Mouse (Mus musculus) MEL (cell line): Measurements from ENCODE around the gene Exosc1. TPM values are rescaled to one million over a fixed set of nuclear protein-coding genes. Genes with fewer than 3 reads are reported as not detected.

Experiments used
- DNase-seq: peaks from one replicate; pipeline ENCODE4 v3.0.0; 2011; ENCODE audit warnings: low read depth, low spot score
- H3K27ac ChIP-seq: 2 replicates; pipeline ENCODE4 v1.5.1; 2012; ENCODE audit warnings: low read depth, mild to moderate bottlenecking, control low read depth, low read length, moderate library complexity; ENCODE audit not compliant: control insufficient read depth
- H3K27me3 ChIP-seq, 2 experiments: fragments of 150-350 bp in 1 of 2; sonication (generic) in 1 of 2; 2 replicates each; pipeline ENCODE4 v1.6.1; 2012; ENCODE audit warnings: low read length in 2 of 2, mild to moderate bottlenecking in 2 of 2, improper control_type of control experiment in 1 of 2, moderate library complexity in 1 of 2; ENCODE audit not compliant: insufficient read depth in 2 of 2, control insufficient read depth in 1 of 2
- H3K36me3 ChIP-seq, 2 experiments: 2 replicates each; pipeline ENCODE4 v1.6.1; 2012 to 2014; ENCODE audit warnings: low read length in 2 of 2, improper control_type of control experiment in 1 of 2, inconsistent platforms in 1 of 2, mild to moderate bottlenecking in 1 of 2; ENCODE audit not compliant: insufficient read depth in 2 of 2, control insufficient read depth in 1 of 2
- H3K4me1 ChIP-seq, 2 experiments: fragments of 150-350 bp in 1 of 2; sonication (generic) in 1 of 2; 2 replicates each; pipeline ENCODE4 v1.6.1; 2012; ENCODE audit warnings: low read length in 2 of 2, improper control_type of control experiment in 1 of 2, mild to moderate bottlenecking in 1 of 2; ENCODE audit not compliant: insufficient read depth in 2 of 2, control insufficient read depth in 1 of 2
- H3K4me3 ChIP-seq, 2 experiments: fragments of 150-350 bp in 1 of 2; sonication (generic) in 1 of 2; 2 replicates each; pipeline ENCODE4 v1.5.1; 2012; ENCODE audit warnings: low read depth in 2 of 2, low read length in 2 of 2, mild to moderate bottlenecking in 2 of 2, moderate library complexity in 2 of 2, control low read depth in 1 of 2, improper control_type of control experiment in 1 of 2; ENCODE audit not compliant: control insufficient read depth in 1 of 2, insufficient read depth in 1 of 2
- H3K79me2 ChIP-seq: 2 replicates; pipeline ENCODE4 v1.6.1; 2012; ENCODE audit warnings: mild to moderate bottlenecking, low read length, moderate library complexity; ENCODE audit not compliant: control insufficient read depth, poor library complexity, insufficient read depth
- H3K9ac ChIP-seq: 2 replicates; pipeline ENCODE4 v1.6.1; 2012; ENCODE audit warnings: low read depth, mild to moderate bottlenecking, control low read depth, low read length, moderate library complexity; ENCODE audit not compliant: control insufficient read depth, poor library complexity, severe bottlenecking
- H3K9me3 ChIP-seq: fragments of 150-350 bp; sonication (generic); replicated peaks from 2 replicates; pipeline ENCODE4 v1.6.1; 2012; ENCODE audit warnings: mild to moderate bottlenecking, low read length, improper control_type of control experiment, moderate library complexity; ENCODE audit not compliant: insufficient read depth
- BHLHE40 ChIP-seq: IDR thresholded peaks from 2 replicates; pipeline ENCODE4 v1.6.1; 2012; ENCODE audit warnings: low read depth, mild to moderate bottlenecking, inconsistent platforms, low read length, improper control_type of control experiment, borderline replicate concordance
- E2F4 ChIP-seq: IDR thresholded peaks from 2 replicates; pipeline ENCODE4 v1.6.1; 2011; ENCODE audit warnings: low read depth, low read length, improper control_type of control experiment, borderline replicate concordance
- ETS1 ChIP-seq: IDR thresholded peaks from 2 replicates; pipeline ENCODE4 v1.6.1; 2012; ENCODE audit warnings: low read depth, mild to moderate bottlenecking, inconsistent platforms, low read length, improper control_type of control experiment, moderate library complexity
- GABPA ChIP-seq: IDR thresholded peaks from 2 replicates; pipeline ENCODE4 v1.6.1; 2012; ENCODE audit warnings: low read depth, mild to moderate bottlenecking, inconsistent platforms, low read length, improper control_type of control experiment, moderate library complexity
- HCFC1 ChIP-seq: IDR thresholded peaks from 2 replicates; pipeline ENCODE4 v1.6.1; 2012; ENCODE audit warnings: low read depth, mild to moderate bottlenecking, inconsistent platforms, low read length, improper control_type of control experiment, moderate library complexity
- MEF2A ChIP-seq: IDR thresholded peaks from 2 replicates; pipeline ENCODE4 v1.6.1; 2014; ENCODE audit warnings: low read depth, mild to moderate bottlenecking, inconsistent platforms, low read length, improper control_type of control experiment; ENCODE audit not compliant: poor library complexity, insufficient replicate concordance, severe bottlenecking; ENCODE audit errors: extremely low read depth
- NELFE ChIP-seq: IDR thresholded peaks from 2 replicates; pipeline ENCODE4 v1.6.1; 2011; ENCODE audit warnings: low read depth, low read length, improper control_type of control experiment
- NRF1 ChIP-seq: IDR thresholded peaks from 2 replicates; pipeline ENCODE4 v1.6.1; 2014; ENCODE audit warnings: low read depth, mild to moderate bottlenecking, inconsistent platforms, low read length, improper control_type of control experiment, moderate library complexity; ENCODE audit not compliant: poor library complexity, insufficient read depth, severe bottlenecking
- POLR2A ChIP-seq, 2 experiments: IDR thresholded peaks; 2 replicates each; pipeline ENCODE4 v1.6.1; 2011 to 2012; ENCODE audit warnings: low read length in 2 of 2, mild to moderate bottlenecking in 2 of 2, control low read depth in 1 of 2, improper control_type of control experiment in 1 of 2, low read depth in 1 of 2, moderate library complexity in 1 of 2; ENCODE audit not compliant: control insufficient read depth in 1 of 2, insufficient read depth in 1 of 2, poor library complexity in 1 of 2
- RAD21 ChIP-seq: IDR thresholded peaks from 2 replicates; pipeline ENCODE4 v1.6.1; 2011; ENCODE audit warnings: mild to moderate bottlenecking, low read depth, low read length, improper control_type of control experiment
- SMC3 ChIP-seq: IDR thresholded peaks from 2 replicates; pipeline ENCODE4 v1.6.1; 2011; ENCODE audit warnings: low read depth, low read length, improper control_type of control experiment
- TAL1 ChIP-seq: IDR thresholded peaks from 2 replicates; pipeline ENCODE4 v1.6.1; 2012; ENCODE audit warnings: mild to moderate bottlenecking, inconsistent platforms, low read length, moderate library complexity, mixed read lengths
- TCF12 ChIP-seq: IDR thresholded peaks from 2 replicates; pipeline ENCODE4 v1.6.1; 2014; ENCODE audit warnings: low read depth, mild to moderate bottlenecking, inconsistent platforms, low read length, improper control_type of control experiment, moderate library complexity
- UBTF ChIP-seq: IDR thresholded peaks from 2 replicates; pipeline ENCODE4 v1.6.1; 2012; ENCODE audit warnings: low read depth, mild to moderate bottlenecking, inconsistent platforms, low read length, improper control_type of control experiment, moderate library complexity, borderline replicate concordance; ENCODE audit not compliant: insufficient read depth
- USF2 ChIP-seq, 2 experiments: IDR thresholded peaks; 2 replicates each; pipeline ENCODE4 v1.6.1; 2011 to 2012; ENCODE audit warnings: improper control_type of control experiment in 2 of 2, low read length in 2 of 2, borderline replicate concordance in 1 of 2, inconsistent platforms in 1 of 2, low read depth in 1 of 2, mild to moderate bottlenecking in 1 of 2; ENCODE audit not compliant: insufficient read depth in 1 of 2
- ZKSCAN1 ChIP-seq: IDR thresholded peaks from 2 replicates; pipeline ENCODE4 v1.6.1; 2012; ENCODE audit warnings: low read depth, mild to moderate bottlenecking, inconsistent platforms, low read length, improper control_type of control experiment, moderate library complexity
- polyA plus RNA-seq, 2 experiments: library from polyadenylated mRNA; stranded (reverse) in 1 of 2; unstranded in 1 of 2; fragments of >175 nt in 1 of 2; fragments of >200 nt in 1 of 2; gene quantifications; 2 replicates each; pipeline versions ENCODE4 v1.2.1 to v1.2.4; 2012; ENCODE audit warnings: low replicate concordance in 2 of 2, low read depth in 1 of 2; ENCODE audit not compliant: insufficient read length in 2 of 2, insufficient read depth in 1 of 2, missing spikeins in 1 of 2
- total RNA-seq: library from RNA; depleted of rRNA; stranded (reverse); fragments of 300-350 nt; gene quantifications from 2 replicates; pipeline ENCODE4 v1.2.3, GENCODE M21; 2012

Exosc1 gene
- total and polyA plus RNA-seq, 3 experiments = 118 to 390 (median 162) TPM

DNA sequence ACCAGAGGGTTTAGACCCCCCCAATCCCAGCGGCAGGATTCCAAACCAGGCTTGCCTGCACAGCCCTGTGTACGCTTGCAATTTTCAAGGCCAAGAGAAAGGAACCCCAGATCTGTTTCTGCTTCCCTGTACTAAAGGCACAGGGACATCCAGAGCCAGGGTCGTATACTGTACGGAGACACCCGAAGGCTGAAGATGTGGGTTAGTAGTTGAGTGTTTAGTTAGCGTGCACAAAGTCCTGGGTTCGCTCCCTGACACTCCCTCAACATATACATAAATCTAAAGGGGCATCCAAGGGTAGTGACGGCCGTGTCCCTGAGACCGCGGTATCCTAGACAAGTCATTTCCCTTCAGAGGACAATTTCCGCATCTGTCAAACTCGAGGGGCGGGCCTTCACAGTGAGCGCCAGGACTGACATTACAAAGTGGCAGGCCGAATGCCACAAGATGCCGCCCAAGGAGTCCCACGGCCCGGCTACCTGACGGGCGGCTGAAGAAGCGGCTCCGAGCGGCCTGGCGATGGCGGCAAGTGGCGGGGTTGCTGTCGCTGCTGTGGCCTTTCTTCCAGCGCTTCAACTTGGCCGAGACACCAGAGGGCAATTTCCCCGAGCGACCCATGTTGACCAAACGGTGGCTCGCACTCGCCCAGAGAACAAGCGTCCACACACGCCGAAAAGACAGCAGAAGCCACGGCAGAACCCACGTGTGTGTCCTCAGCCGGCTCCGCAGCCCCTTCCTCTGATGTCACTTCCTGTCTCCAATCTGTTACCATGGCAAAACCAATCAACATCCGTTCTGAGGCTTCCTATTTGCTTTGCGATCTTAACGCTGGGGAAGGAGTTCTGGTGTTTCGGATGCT lies 37.5 kb downstream of the Exosc1 start, which contains the start of gene Rrp12 (continued):
- peak; percentile 63 to 96; a peak in 3 of 4 replicates for TF ChIP-seq POLR2A (IDR thresholded peaks at IDR 0.05; ENCODE audit: control insufficient read depth in 1 of 2, insufficient read depth in 1 of 2, low read depth in 1 of 2, low read length in 2 of 2, poor library complexity in 1 of 2)
- TF ChIP-seq SMC3 = no peak
- no peak; the same call in 1 of the 2 replicates for TF ChIP-seq TCF12
- TF ChIP-seq UBTF = no peak
- no peak for TF ChIP-seq TAL1
- no peak for TF ChIP-seq ZKSCAN1
- TF ChIP-seq HCFC1 = peak; percentile 91
- no peak for TF ChIP-seq GABPA
- no peak for TF ChIP-seq USF2 (IDR thresholded peaks at IDR 0.05; ENCODE audit: borderline replicate concordance in 1 of 2, insufficient read depth in 1 of 2, low read depth in 1 of 2, low read length in 2 of 2)
- TF ChIP-seq E2F4 = peak; percentile 43; the same call in 1 of the 2 replicates
- TF ChIP-seq BHLHE40 = no peak
- TF ChIP-seq NRF1 = no peak; the same call in 1 of the 2 replicates
- TF ChIP-seq, all 39 proteins: peak for 18

GRCm38 (mm10) chr19:41894959-41895358 lies 38.3 kb downstream of the Exosc1 start:
- peak overlapping the region; percentile 77; the same call in 1 of the 2 replicates for H3K27ac ChIP-seq
- TF ChIP-seq NELFE (0 out of 2 replicates have a peak, but pooled peaks have one; percentile 23), ETS1 (peak; percentile 40; the same call in 1 of the 2 replicates), MEF2A (no peak), RAD21 (no peak), POLR2A (IDR thresholded peaks at IDR 0.05; ENCODE audit: control insufficient read depth in 1 of 2, insufficient read depth in 1 of 2, low read depth in 1 of 2, low read length in 2 of 2, poor library complexity in 1 of 2) (no peak)
- H3K4me1 ChIP-seq = peaks cover 5 to 15% of the 10 kb centered on the region in 2 experiments; a peak in 3 of 4 replicates

More at GRCm38 (mm10) chr19:41894959-41895358, 38.3 kb downstream of the Exosc1 start:
- DNase-seq = peak; percentile 69
- H3K27me3 ChIP-seq = no peaks in the 10 kb centered on the region
- peaks cover 22% of the 10 kb centered on the region for H3K79me2 ChIP-seq
- H3K36me3 ChIP-seq = peaks cover 2 to 16% of the 10 kb centered on the region in 2 experiments
- peak overlapping the region; percentile 84 for H3K9ac ChIP-seq
- no peaks in the 10 kb centered on the region for H3K9me3 ChIP-seq
- H3K4me3 ChIP-seq = peak overlapping the region; percentile 86 to 87
